Mouse (Mus musculus) Patski (cell line): Measurements from ENCODE around the gene Kantr. TPM values are rescaled to one million over a fixed set of nuclear protein-coding genes. Genes with fewer than 3 reads are reported as not detected.

Experiments used
- ATAC-seq: fragments of 100-300 bp; one replicate; pipeline ENCODE4 v1.8.0; 2021
- CTCF ChIA-PET: fragments of 350-600 bp; sonication (Branson Sonifier 250); formaldehyde crosslinking; loops from one replicate; lab custom pipeline; 2022; ENCODE audit warnings: inconsistent platforms; lab: Charles Lee
- POLR2A ChIA-PET: fragments of 350-600 bp; sonication (Branson Sonifier 250); formaldehyde crosslinking; loops from one replicate; lab custom pipeline; 2022; ENCODE audit warnings: antibody characterized with exemption, inconsistent platforms; lab: Charles Lee
- DNase-seq: peaks from one replicate; pipeline ENCODE4 v3.0.0-alpha.2; 2011; ENCODE audit warnings: low read depth, low spot score
- H3K27me3 ChIP-seq: fragments of 371-371 bp; one replicate; pipeline ENCODE4 v1.5.1; 2021
- CTCF ChIP-seq: fragments of 100-300 bp; IDR thresholded peaks from one replicate; pipeline ENCODE4 v1.5.1; 2021
- in situ Hi-C: fragments of 300-500 bp; cut with MboI; formaldehyde crosslinking; loops from 3 replicates; pipeline ENCODE4 v1.11.1; 2018; ENCODE audit warnings: low pct_unique_long_range_greater_than_20kb, mixed read lengths
- polyA plus RNA-seq: library from polyadenylated mRNA; unstranded; gene quantifications from one replicate; pipeline ENCODE4 v1.2.3, GENCODE M21; 2021

The Kantr gene
- polyA plus RNA-seq, 1 experiment from 2014 or later, result 11.1 TPM

DNA sequence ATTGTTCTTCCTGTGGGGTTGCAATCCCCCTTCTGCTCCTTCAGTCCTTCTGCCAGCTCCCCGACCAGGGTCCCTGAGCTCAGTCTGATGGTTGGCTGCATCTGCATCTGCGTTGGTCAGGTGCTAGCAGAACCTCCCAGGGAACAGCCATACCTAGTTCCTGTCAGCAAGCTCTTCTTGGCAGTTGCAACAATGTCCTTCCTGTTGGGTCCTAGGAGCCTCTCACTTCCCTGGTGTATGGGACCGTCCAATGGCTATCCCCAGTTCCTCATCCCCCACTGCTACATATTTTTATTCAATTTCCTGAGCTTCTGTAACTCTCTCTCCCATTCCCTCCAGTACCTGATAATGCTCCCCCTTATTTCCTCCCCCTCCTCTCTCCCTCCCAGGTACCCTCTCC is 42.5 kb downstream of the Kantr start:
- CTCF ChIA-PET, result no interaction called here
- DNase-seq (no peak), ATAC-seq (no peak)
- in situ Hi-C loops, result no loop called here
- no peaks in the 10 kb centered on the region for H3K27me3 ChIP-seq
- TF ChIP-seq CTCF, result no peak
- POLR2A ChIA-PET, result no interaction called here

- no peak for ATAC-seq
- DNase-seq, result no peak
- CTCF ChIA-PET, result no interaction called here
- no peak for TF ChIP-seq CTCF
- in situ Hi-C loops, result no loop called here
- no peaks in the 10 kb centered on the region for H3K27me3 ChIP-seq
- POLR2A ChIA-PET, result no interaction called here
Observed at GRCm38 (mm10) chrX:152279384-152279783, 47.9 kb downstream of the Kantr start.

GRCm38 (mm10) chrX:152271189-152271588 is 56.1 kb downstream of the Kantr start:
- in situ Hi-C loops, result no loop called here
- ChIA-PET CTCF (interaction anchor here (1.1 kb wide), 1 partner anchor 18 kb away, joined by 3 read pairs; no protein-coding TSS in a partner anchor), POLR2A (interaction anchor here (1.1 kb wide), 1 partner anchor 19 kb away, joined by 3 read pairs; no protein-coding TSS in a partner anchor)
- H3K27me3 ChIP-seq, result no peaks in the 10 kb centered on the region
- no peak for TF ChIP-seq CTCF
- DNase-seq, result no peak
- no peak for ATAC-seq

Other genes starting within 250 kb of the Kantr start
- gene Iqsec2, start 183.2 kb downstream of the Kantr start, polyA plus RNA-seq, result 15.0 TPM
- gene Kdm5c, start 94.5 kb downstream of the Kantr start, polyA plus RNA-seq, result 86.3 TPM
- gene Tspyl2, start 14.9 kb upstream of the Kantr start, polyA plus RNA-seq, result 36.2 TPM
- 0.41 TPM for gene Gpr173, start 41.2 kb upstream of the Kantr start, polyA plus RNA-seq
- gene Cldn34a, start 235.8 kb upstream of the Kantr start, polyA plus RNA-seq, result not detected